Mouse (Mus musculus) ovary, postnatal 36 days (tissue): ENCODE measurements around the gene Pcsk5.

Source experiments
- DNase-seq: peaks from one replicate; pipeline ENCODE4 v3.0.0; 2022; ENCODE audit warnings: low spot score, mixed read lengths

Pcsk5 gene

GRCm38 (mm10) chr19:17837471-17837859 is at the start of gene Pcsk5:
TSS of gene Pcsk5 (minus strand) at chr19:17837632.
- peak; percentile 91 for DNase-seq

- no peak for DNase-seq
Observed at GRCm38 (mm10) chr19:17875804-17876203, 38.4 kb upstream of the Pcsk5 start.

GRCm38 (mm10) chr19:17874388-17874787 is 37.0 kb upstream of the Pcsk5 start:
- DNase-seq = no peak

GRCm38 (mm10) chr19:17873755-17874154 is 36.3 kb upstream of the Pcsk5 start:
- DNase-seq = no peak

DNA sequence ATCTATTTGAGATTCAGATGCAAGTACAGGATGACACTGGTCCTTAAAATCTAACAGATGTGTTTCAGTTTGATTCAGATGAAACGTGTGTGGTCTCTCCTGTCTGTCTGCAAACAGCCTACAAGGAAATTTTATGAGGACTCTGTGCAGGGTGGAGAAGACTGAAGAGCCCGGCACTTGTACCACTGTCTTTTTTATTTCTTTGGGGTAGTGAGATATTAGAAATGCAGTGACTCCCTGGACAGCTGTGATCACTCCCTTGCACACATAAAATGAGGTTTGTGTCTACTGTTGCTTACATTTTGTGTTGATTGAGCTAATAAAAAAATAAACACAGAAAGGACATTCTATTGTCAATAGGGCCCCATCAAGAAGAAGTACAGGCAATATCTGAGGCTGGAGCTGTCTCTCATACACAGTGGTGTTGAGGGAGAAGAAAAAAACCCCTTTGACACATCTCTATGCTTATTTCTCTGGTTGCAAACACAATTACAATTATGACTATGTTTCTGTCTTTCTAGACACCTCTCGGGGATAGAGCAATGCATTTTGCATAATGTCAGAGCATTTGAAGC is 29.0 kb upstream of the Pcsk5 start:
- DNase-seq = no peak

GRCm38 (mm10) chr19:17860351-17861014 is 23.1 kb upstream of the Pcsk5 start:
- DNase-seq = no peak

DNA sequence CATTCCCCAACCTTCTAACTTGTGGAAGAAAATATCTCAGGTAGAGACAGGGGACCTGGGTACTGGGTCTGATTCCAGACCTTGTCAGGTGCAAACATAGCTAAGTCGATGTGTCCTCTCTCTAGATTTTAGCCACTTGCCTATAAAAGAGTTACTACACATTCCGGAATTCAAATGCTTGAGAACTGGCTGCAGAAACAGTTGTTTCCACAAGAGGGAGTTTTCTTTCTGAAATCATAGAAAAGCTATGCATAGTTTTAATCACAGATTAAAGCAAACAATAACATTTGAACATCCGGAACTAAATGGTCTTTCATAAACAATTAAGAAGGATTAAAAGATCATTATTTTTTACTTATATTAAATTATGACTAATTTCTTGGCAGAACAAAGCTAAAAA is 19.3 kb upstream of the Pcsk5 start:
- DNase-seq = no peak

DNA sequence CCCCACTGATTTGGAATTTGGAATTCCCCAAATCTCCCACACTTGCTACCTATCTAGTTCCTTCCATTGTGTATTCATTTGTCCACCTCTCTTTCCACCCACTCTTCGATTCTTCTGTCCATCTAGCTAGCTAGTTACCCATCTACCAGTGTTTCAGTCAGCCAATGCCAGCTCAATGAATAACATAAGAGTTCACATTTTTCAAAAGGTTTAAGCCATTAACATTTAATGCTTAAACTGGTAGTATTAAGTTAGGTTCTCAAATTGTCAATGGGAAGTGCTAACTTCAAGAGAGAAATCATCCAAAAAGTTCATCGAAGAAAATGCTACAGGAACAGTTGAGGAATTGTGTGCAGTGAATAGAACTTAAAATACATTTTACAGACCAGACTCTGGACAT is 11.0 kb upstream of the Pcsk5 start:
- DNase-seq = no peak

GRCm38 (mm10) chr19:17845967-17846366 is 8.5 kb upstream of the Pcsk5 start:
- DNase-seq = no peak

GRCm38 (mm10) chr19:17841586-17841985 is 4.2 kb upstream of the Pcsk5 start:
- no peak for DNase-seq

DNA sequence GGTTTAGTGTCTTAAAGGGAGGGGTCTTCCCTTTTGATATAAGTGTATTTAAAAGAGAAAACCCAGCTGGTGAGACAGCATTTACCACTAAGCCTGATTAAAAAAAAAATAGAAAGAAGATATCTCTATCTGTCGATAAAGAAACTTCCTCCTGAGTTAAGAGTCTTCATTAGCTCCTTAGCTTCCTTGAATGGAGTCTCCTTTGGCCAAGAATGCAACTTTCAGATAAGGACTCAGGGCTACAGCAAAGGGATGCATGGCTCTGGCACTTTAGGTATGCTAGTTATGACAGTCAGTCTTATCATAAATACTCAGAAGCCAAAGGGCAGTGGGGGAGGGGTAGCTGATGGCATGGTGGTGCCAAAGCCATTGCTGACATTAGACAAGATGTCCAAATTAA is 2.4 kb upstream of the Pcsk5 start:
- no peak for DNase-seq

DNA sequence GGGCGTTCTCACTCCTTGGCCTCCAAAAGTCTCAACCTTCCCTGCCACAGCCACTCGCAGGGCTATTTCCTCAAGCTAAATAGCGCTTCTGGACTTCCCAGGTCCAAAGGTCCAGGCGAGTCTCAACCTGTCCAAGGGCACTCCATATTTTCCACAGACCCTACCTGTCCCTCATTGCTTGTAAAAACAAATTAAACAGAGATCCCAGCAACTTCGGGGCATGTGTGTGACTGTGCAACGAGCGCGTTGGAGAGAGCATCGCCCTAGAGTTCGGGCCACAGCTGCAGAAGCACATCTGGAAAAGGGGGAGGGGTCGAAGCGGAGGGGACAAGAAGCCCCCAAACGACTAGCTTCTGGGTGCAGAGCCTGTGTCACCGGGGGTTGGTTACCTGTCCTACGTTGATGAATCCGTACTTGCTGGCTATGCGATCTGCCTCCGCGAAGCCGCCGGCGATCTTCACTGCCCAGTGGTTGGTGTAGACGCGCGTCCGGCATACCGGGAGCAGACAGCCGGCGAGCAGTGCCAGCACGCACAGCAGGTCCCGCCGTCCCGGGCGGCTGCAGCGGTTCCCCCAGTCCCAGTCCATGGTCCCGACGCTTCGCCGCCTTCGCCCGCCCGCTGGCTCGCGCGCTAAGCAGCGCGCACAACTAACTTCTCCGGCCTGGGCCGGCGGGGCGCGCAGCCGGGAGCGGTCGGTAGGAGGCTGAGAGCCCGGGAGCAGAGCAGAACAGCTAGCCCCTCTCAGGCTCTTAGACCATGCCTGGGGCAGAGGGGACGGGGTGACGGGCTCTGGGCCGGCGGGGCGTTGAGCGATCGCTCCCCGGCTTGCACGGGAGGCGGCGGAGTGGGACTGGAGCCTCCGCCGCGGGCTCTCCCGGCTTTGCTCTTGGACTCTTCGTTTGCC is 614 bp downstream of the Pcsk5 start:
- peak; percentile 60 for DNase-seq

- peak; percentile 42 for DNase-seq
Observed at GRCm38 (mm10) chr19:17835681-17836565, 1.5 kb downstream of the Pcsk5 start.

- DNase-seq = no peak
Observed at GRCm38 (mm10) chr19:17834894-17835293, 2.5 kb downstream of the Pcsk5 start.

DNA sequence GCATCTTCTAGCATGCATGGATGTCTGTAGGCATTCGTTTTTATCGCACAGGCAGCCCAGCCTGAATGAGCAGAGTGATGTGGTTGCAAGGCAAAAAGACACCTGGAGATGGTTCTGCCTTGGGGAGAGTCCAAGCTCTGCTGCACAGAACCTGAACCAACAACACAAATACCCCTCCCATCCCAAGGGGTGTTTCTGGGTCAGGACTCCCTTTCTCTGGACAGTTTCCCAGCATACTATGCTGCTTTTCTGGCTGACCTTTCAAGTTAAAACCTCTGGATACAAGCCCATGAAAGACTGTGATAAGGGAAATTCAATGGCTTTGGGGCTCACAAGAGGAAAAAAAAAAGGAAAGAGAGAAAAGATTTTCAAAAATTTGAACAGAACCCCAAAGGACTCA is 6.1 kb downstream of the Pcsk5 start:
- DNase-seq = no peak

- no peak for DNase-seq
Observed at GRCm38 (mm10) chr19:17828414-17828813, 9.0 kb downstream of the Pcsk5 start.

- DNase-seq = no peak
Observed at GRCm38 (mm10) chr19:17826694-17827093, 10.7 kb downstream of the Pcsk5 start.

GRCm38 (mm10) chr19:17820046-17820445 is 17.4 kb downstream of the Pcsk5 start:
- no peak for DNase-seq

GRCm38 (mm10) chr19:17819081-17819480 is 18.4 kb downstream of the Pcsk5 start:
- no peak for DNase-seq

GRCm38 (mm10) chr19:17815062-17815461 is 22.4 kb downstream of the Pcsk5 start:
- DNase-seq = no peak

- DNase-seq = no peak
Observed at GRCm38 (mm10) chr19:17813449-17813990, 23.9 kb downstream of the Pcsk5 start.

- DNase-seq = no peak
Observed at GRCm38 (mm10) chr19:17812661-17813060, 24.8 kb downstream of the Pcsk5 start.
